Mouse (Mus musculus): ENCODE data around the gene Nxnl1. TPM values are rescaled to one million over a fixed set of nuclear protein-coding genes. Genes with fewer than 3 reads are reported as not detected.

The Nxnl1 gene
- total RNA-seq, 2 experiments from 2014 or later, result 0.26 TPM; not detected in 1

DNA sequence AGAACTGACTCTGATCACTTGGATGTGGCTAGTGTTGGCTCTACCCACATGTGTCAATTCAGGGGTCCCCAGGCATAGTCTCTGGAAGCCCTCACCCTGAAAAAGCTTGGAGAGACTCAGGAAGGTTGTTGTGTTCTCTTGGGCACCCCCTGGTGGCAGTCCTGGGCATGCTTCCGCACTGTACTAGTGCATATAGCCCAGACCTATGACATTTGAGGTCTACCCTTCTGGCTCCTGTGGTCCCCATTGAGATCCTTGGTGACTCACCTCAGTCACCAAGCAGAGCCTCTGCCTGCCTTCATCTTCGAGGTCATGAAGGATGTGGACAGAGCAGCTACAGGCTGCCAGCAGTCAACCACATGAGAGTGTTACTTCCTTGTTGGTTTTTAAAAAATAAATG is 20.5 kb upstream of the Nxnl1 start:
- DNase-seq (ENCODE audit: low spot score in 2 of 2), result peak in 1 of 2 experiments; percentile 39

- DNase-seq (ENCODE audit: low spot score in 2 of 2), result no peak
These were observed 13.8 kb upstream of the Nxnl1 start for GRCm38 (mm10) chr8:71580201-71580600.

DNA sequence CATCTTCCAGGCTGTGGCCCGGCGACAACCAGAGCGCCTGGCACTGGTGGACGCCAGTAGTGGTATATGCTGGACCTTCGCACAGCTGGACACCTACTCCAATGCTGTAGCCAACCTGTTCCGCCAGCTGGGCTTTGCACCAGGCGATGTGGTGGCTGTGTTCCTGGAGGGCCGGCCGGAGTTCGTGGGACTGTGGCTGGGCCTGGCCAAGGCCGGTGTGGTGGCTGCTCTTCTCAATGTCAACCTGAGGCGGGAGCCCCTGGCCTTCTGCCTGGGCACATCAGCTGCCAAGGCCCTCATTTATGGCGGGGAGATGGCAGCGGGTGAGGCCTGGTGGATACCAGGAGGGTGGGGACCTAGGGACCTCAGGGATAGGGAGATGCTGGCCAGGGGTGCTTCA is 13.1 kb upstream of the Nxnl1 start:
- no peak for DNase-seq (ENCODE audit: low spot score in 2 of 2)

DNA sequence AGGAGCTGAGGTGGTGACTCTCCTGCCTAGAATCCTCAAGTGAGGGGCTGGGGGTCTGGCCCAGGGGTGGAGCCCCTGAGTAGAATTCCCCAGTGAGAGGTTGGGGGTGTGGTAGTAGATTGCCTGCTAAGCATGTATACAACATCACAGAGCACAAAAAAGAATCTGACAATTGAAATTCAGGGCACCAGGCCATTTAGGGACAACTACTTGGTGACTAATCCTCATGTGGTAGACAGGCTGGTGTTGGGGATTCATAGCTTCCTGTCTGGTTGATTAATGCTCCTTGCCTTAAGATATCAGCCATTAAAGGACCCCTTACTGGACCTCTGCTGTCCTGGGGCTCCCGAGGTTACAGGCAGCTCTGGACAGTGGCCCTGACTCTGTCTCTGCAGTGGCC is 12.6 kb upstream of the Nxnl1 start:
- DNase-seq (ENCODE audit: low spot score in 2 of 2), result no peak

DNA sequence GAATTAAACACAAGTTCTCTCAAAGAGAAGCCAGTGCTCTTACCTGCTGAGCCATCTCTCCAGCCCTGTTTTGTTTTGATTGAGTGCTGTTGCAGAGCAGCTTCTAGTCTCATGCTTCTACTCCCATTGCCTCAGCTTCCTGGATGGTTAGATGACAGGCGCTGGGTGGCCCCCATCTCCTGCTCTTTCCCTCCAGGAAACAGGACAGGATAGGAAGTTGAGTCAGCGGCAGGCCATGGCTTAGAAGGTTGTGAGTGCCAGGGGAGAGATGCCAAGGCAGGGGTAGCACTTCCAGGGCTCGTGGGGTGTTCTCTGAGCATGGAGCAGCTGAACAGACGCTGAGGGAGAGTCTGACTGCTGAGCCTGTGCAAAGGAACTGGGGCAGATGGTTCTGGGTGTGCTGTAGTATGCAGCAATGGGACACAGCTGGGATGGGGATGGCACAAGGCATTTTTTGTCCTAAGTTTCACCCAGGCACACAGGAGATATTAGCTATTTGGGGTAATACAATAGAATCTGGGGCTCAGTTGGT is 11.5 kb upstream of the Nxnl1 start:
- no peak for DNase-seq (ENCODE audit: low spot score in 2 of 2)

DNA sequence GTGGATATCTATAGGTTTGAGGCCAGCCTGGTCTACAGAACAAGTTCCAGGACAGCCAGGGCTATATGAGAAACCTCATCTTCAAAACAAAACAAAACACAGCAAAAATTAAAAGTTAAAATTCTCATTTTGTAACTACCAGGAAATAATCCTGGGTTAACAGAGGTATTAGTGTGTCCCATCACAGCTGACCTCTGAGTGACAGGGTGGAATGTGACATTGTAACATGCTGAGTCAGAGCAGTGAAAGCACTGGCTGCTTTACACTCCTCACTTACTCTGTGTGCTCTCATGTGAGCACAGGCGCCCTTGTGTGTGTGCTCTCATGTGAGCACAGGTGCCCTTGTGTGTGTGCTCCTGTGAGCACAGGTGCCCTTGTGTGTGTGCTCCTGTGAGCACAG is 8.6 kb upstream of the Nxnl1 start:
- DNase-seq (ENCODE audit: low spot score in 2 of 2), result no peak

- DNase-seq (ENCODE audit: low spot score in 2 of 2), result no peak
These were observed 8.0 kb upstream of the Nxnl1 start for GRCm38 (mm10) chr8:71574426-71574825.

- peak; percentile 79 to 86 for DNase-seq (ENCODE audit: low spot score in 2 of 2)
These were observed 6.6 kb upstream of the Nxnl1 start for GRCm38 (mm10) chr8:71572847-71573633.

- no peak for DNase-seq (ENCODE audit: low spot score in 2 of 2)
These were observed 5.7 kb upstream of the Nxnl1 start for GRCm38 (mm10) chr8:71572077-71572476.

DNA sequence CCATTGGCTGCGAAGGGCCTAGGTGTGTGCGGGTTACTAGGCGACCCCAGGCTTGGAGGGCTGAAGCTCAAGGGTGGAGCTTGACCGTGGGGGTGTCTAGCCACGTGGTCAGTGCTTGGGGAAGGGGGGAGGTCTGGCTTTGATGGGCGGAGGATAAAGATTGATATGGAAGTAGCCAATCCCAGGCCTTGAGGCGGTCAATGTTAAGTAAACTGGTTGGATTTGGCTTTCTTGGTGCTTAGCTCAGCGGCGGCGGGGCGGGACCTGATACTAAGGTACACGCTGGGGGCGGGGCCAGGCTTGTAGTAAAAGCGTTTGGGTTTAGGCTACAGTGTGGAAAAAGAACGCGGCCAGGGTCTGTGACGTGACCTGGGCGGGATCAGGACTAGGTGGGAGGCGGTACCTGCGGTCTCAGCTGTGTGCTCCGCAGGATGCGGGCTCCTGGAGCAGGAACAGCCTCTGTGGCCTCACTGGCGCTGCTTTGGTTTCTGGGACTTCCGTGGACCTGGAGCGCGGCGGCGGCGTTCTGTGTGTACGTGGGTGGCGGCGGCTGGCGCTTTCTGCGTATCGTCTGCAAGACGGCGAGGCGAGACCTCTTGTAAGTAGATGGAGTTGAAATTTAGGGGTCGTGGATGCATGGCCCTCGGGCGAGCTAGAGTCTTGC is 4.0 kb upstream of the Nxnl1 start:
- peak; percentile 94 to 96 for DNase-seq (ENCODE audit: low spot score in 2 of 2)

GRCm38 (mm10) chr8:71569366-71570290 is 3.2 kb upstream of the Nxnl1 start:
- DNase-seq (ENCODE audit: low spot score in 2 of 2), result peak; percentile 84 to 90

GRCm38 (mm10) chr8:71568941-71569340 is 2.5 kb upstream of the Nxnl1 start:
- no peak for DNase-seq (ENCODE audit: low spot score in 2 of 2)

- peak; percentile 60 to 66 for DNase-seq (ENCODE audit: low spot score in 2 of 2)
These were observed 2.1 kb upstream of the Nxnl1 start, which contains the start of gene Slc27a1 for GRCm38 (mm10) chr8:71568387-71568937. TSS of gene Slc27a1 (plus strand) at chr8:71568882.

DNA sequence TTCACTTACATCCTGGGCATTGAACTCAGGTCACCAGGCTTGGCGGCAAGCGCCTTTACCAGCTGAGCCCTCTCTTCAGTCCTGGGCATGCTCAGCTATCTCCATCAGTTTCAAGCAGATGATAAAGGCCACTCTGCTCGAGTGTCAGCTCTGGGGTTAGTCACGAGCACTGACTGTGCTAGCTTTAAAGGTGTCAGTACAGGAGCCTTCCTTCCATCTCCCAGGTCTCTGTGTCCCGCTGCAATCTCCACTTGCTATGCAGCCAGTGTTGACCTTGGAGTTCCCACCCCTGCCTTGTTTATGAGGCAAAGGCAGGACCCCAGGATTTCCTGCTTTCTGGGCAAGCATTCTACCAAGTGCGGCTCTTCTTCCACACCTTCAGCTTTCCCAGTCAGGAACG is 1.2 kb upstream of the Nxnl1 start:
- no peak for DNase-seq (ENCODE audit: low spot score in 2 of 2)

DNA sequence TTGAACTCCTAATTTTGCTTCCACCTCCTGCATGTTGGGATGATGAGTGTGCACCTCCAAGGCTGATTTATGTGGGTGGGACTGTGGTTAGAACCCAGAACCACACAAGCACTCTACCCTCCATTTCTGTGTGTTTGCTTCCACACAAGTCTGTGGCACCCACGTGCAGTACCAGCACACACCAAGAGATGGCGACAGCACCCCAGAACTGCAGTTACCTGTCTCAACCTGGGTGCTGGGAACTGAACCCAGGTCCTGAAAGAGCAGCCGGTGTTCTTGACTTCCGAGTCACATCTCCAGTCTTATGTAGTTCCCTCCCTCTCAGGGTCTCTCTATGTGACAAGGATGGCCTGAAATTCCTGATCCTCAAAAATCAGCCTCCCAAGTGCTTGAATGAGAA is 2.4 kb downstream of the Nxnl1 start:
- DNase-seq (ENCODE audit: low spot score in 2 of 2), result no peak

GRCm38 (mm10) chr8:71562751-71563150 is 3.6 kb downstream of the Nxnl1 start:
- DNase-seq (ENCODE audit: low spot score in 2 of 2), result peak; percentile 75 to 80

GRCm38 (mm10) chr8:71561401-71561800 is 5.0 kb downstream of the Nxnl1 start:
- DNase-seq (ENCODE audit: low spot score in 2 of 2), result peak; percentile 51 to 61

DNA sequence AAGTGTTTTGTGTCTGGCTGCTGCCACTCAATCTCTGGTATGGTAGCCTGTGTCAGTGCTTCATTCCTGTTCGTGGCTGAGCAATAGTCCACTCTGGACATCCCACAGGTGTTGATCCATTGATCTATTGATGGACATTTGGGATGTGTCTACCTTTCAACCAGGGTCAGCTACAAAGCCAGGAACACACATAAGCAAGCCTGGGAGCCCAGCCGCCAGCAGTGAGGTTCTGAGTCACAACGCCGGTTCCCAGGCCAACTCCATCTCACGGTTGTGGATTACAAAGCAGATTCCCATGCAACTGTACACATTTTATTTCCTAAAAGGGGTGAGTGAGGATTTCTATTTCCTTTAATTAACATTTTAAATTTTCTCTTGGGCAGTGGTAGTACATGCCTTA is 5.6 kb downstream of the Nxnl1 start:
- DNase-seq (ENCODE audit: low spot score in 2 of 2), result no peak

GRCm38 (mm10) chr8:71560071-71560470 is 6.3 kb downstream of the Nxnl1 start:
- DNase-seq (ENCODE audit: low spot score in 2 of 2), result no peak

GRCm38 (mm10) chr8:71558958-71559690 is 7.3 kb downstream of the Nxnl1 start:
- no peak for DNase-seq (ENCODE audit: low spot score in 2 of 2)
